Mouse (Mus musculus): ENCODE results near the gene Ear1. TPM values are rescaled to one million over a fixed set of nuclear protein-coding genes. Genes with fewer than 3 reads are reported as not detected.
"Not testable (repeated sequence)": the region's sequence is repeated elsewhere in the genome, so short reads cannot be mapped to it uniquely, and the experiment has no call there.

Gene Ear1
- total RNA-seq (2021) = 1 to 10 TPM in 1 of 2 experiments, under 1 TPM in 1; 0.59 to 2.0 TPM
- long read RNA-seq, experiment 1 = 0 reads
- long read RNA-seq, experiment 2 = 0 reads

DNA sequence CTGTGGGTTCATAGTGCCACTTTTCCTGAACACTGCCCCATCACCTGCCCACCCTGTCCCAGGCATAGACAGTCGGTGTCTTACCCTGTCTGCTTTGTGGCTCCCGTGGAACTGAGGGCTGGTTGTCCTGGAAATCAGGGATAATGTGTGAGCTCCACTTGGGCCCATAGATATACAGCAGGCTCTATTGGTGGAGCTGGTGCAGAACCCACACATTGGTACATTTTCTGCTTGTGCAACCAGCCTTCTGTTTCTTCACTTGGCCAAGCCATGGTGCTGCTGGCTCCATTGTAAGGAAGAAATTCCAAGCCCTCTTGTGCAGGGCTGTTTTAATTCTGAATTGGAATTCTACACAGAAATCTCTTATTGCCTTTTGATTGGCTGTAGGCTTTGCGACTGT lies at the start of gene Ear1:
TSS of gene Ear1 (minus strand) at position 101 of the 400 bp plus-strand sequence.
- not testable (repeated sequence) for DNase-seq (ENCODE audit: low spot score in 2 of 2)

DNA sequence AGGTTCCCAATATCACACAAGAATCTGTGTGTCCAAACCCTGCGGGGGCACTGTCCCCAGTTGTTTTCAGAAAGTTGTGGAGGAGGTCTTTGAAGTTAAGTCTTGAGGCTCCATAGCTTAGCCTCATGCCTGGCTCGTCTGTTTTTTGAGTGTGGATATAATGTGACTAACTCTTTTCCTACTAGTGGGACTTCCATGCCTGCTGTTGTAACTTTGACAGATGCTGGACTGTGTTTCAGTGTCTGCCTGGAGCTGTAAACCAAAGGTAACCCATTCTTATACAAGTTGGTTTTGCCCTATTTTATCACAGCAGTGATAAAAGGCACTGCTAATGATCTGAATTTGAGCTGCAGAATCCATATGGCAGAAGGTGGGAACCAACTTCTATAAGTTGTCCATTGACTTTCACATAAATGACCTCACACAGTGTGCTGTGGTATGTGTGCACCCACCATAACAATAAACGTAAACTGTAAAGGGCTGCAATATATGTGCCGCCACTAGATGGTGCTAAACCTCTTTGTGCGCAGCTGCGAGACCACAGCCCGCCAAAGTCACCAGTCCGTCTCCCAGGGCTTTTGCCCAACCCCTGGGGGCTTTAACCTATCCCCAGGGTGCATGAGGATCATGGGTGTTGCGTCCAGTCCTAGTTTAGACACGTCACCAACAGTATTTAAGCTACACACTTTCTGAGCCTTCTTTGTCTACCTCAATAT lies 49.5 kb upstream of the Ear1 start, which contains the start of gene Gm8113:
TSS of gene Gm8113 (plus strand) at position 703 of the 716 bp plus-strand sequence.
- peak; percentile 3 to 4 for DNase-seq (ENCODE audit: low spot score in 2 of 2)

DNA sequence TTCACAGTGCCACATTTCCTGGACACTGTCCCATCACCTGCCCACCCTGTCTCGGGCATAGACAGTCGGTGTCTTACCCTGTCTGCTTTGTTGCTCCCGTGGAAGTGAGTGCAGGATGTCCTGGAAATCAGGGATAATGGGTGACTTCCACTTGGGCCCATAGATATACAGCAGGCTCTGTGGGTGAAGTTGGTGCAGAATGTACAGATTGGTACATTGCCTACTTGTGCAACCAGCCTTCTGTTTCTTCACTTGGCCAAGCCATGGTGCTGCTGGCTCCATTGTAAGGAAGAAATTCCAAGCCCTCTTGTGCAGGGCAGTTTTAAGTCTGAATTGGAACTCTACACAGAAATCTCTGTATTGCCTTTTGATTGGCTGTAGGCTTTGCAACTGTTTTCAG lies 48.1 kb upstream of the Ear1 start, which contains the start of gene Ear10:
TSS of gene Ear10 (minus strand) at position 101 of the 400 bp plus-strand sequence.
- DNase-seq (ENCODE audit: low spot score in 2 of 2) = not testable (repeated sequence)

DNA sequence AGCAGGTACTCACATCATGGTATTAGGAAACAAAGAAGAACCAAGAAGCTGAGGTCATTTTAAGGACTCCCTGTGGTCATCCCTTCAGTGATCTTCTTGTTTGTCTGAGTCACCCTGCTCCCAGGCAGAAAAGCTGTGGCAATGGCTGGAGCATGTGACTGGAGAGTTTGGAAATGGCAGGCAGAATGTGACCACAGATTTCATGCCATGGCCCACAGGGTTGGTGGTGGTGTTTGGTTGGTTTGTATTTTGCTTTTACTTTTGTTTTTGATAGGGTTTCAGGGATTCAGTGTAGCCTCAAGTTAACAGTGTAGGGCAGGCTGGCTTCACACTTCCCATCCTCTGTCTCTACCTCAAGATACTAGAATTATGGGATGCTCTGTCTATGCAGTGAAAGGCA lies 42.9 kb upstream of the Ear1 start:
- not testable (repeated sequence) for DNase-seq (ENCODE audit: low spot score in 2 of 2)

- DNase-seq (ENCODE audit: low spot score in 2 of 2) = not testable (repeated sequence)
Observed at GRCm38 (mm10) chr14:43898577-43898976, 23.3 kb upstream of the Ear1 start.

DNA sequence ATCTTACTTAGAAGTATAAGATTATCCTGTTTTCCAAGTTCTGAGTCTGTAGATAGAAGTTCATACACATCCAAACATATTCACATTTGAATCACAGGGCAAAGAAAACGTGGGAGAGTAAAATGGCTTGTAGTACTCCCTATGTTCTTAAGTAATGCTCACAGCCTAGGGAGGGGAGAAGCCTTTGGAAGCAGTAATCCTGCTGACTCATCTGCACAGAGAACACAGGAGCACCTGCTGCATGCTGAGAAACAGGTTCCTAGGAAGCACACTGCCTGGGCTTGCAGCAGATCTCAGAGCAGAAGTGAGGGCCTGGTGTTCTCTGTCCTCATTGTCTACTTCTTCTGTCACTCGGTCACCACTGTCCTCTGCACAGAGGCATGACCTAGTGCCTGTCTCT lies 20.0 kb upstream of the Ear1 start:
- DNase-seq (ENCODE audit: low spot score in 2 of 2) = not testable (repeated sequence)

- DNase-seq (ENCODE audit: low spot score in 2 of 2) = not testable (repeated sequence)
Observed at GRCm38 (mm10) chr14:43891288-43891687, 16.0 kb upstream of the Ear1 start.

GRCm38 (mm10) chr14:43886235-43886634 lies 10.9 kb upstream of the Ear1 start:
- not testable (repeated sequence) for DNase-seq (ENCODE audit: low spot score in 2 of 2)

- DNase-seq (ENCODE audit: low spot score in 2 of 2) = not testable (repeated sequence)
Observed at GRCm38 (mm10) chr14:43879966-43880545, 4.7 kb upstream of the Ear1 start.

GRCm38 (mm10) chr14:43877789-43878188 lies 2.5 kb upstream of the Ear1 start:
- not testable (repeated sequence) for DNase-seq (ENCODE audit: low spot score in 2 of 2)

- not testable (repeated sequence) for DNase-seq (ENCODE audit: low spot score in 2 of 2)
Observed at GRCm38 (mm10) chr14:43874862-43875261, 455 bp downstream of the Ear1 start.

DNA sequence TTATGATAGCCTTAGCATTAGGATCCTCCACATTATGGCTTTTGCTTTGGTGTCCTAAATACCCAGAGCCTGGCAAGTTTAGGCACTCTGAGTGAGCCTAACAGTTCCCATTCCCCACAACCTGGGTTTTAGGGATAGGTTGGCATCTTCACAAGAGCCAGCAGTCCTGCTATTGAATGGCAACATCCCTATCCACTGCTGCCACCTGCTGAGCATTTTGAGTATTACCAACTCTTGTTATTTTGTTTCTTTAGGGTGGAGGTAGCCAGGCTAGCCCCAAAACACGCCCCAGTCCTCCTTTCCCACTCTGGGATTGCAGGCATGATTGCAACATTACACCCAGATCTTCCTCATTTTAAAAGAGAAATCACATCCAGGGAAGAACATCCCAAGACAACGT lies 14.8 kb downstream of the Ear1 start:
- DNase-seq (ENCODE audit: low spot score in 2 of 2) = not testable (repeated sequence)

- not testable (repeated sequence) for DNase-seq (ENCODE audit: low spot score in 2 of 2)
Observed at GRCm38 (mm10) chr14:43859465-43859864, 15.9 kb downstream of the Ear1 start.

- not testable (repeated sequence) for DNase-seq (ENCODE audit: low spot score in 2 of 2)
Observed at GRCm38 (mm10) chr14:43843949-43844573, 31.3 kb downstream of the Ear1 start.

DNA sequence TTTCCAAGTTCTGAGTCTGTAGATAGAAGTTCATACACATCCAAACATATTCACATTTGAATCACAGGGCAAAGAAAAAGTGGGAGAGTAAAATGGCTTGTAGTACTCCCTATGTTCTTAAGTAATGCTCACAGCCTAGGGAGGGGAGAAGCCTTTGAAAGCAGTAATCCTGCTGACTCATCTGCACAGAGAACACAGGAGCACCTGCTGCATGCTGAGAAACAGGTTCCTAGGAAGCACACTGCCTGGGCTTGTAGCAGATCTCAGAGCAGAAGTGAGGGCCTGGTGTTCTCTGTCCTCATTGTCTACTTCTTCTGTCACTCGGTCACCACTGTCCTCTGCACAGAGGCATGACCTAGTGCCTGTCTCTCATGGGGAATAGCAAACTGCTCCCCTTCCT lies 34.3 kb downstream of the Ear1 start:
- DNase-seq (ENCODE audit: low spot score in 2 of 2) = not testable (repeated sequence)

DNA sequence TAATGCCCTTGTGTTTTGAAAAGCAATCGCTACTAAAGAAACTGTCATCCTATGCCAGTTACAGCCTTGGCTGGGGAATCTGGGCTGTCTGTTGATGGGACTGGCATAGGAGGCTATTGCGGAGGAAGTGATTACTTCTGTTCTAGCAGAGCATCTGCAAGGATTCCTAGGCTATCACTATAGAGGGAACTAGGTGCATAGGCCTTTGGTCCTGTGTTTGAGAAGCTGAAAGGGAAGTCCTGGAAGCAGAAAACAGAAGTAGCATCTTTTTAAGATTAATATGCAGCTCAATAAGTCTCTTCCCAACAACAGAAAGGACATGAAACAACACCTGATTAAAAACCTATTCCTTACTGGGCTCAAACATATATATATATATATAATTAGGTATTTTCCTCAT lies 40.0 kb downstream of the Ear1 start:
- not testable (repeated sequence) for DNase-seq (ENCODE audit: low spot score in 2 of 2)

- not testable (repeated sequence) for DNase-seq (ENCODE audit: low spot score in 2 of 2)
Observed at GRCm38 (mm10) chr14:43830385-43830784, 44.9 kb downstream of the Ear1 start.

DNA sequence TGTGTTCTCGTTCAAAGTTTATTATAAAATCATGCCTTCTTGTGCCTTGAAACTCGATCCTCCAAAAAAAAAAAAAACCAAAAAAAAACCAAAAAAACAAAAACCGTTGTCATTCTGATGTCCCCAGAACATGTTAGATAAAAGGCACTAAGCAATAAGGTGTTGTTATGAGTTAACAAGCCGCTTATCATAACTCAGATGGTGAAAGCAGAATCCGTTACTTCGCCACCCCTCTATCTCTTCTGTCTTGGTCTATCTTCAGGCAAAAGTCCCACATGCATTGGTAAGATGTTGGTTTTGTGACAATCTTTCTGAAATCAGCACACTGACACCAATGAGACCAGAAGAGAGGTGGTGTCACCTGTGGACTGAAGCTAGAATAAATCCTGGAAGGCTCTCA lies 51.1 kb downstream of the Ear1 start:
- DNase-seq (ENCODE audit: low spot score in 2 of 2) = not testable (repeated sequence)

- not testable (repeated sequence) for DNase-seq (ENCODE audit: low spot score in 2 of 2)
Observed at GRCm38 (mm10) chr14:43821869-43822268, 53.4 kb downstream of the Ear1 start.

- DNase-seq (ENCODE audit: low spot score in 2 of 2) = not testable (repeated sequence)
Observed at GRCm38 (mm10) chr14:43812458-43812857, 62.9 kb downstream of the Ear1 start.

- not testable (repeated sequence) for DNase-seq (ENCODE audit: low spot score in 2 of 2)
Observed at GRCm38 (mm10) chr14:43808142-43808541, 67.2 kb downstream of the Ear1 start.

GRCm38 (mm10) chr14:43804435-43804834 lies 70.9 kb downstream of the Ear1 start:
- DNase-seq (ENCODE audit: low spot score in 2 of 2) = not testable (repeated sequence)

Measured in adrenal gland, postnatal 4 days (tissue).